Mouse (Mus musculus) megakaryocyte, embryonic 14.5 days (primary cell): Measurements from ENCODE around the gene Tdrd9.

Source experiments
- FLI1 ChIP-seq: IDR thresholded peaks from 2 replicates; pipeline ENCODE4 v1.6.1; 2012; ENCODE audit warnings: low read length, inconsistent platforms, mixed read lengths
- GATA1 ChIP-seq: IDR thresholded peaks from 3 replicates; pipeline ENCODE4 v1.6.1; 2012; ENCODE audit warnings: mixed read lengths, low read length, inconsistent platforms, borderline replicate concordance

DNA sequence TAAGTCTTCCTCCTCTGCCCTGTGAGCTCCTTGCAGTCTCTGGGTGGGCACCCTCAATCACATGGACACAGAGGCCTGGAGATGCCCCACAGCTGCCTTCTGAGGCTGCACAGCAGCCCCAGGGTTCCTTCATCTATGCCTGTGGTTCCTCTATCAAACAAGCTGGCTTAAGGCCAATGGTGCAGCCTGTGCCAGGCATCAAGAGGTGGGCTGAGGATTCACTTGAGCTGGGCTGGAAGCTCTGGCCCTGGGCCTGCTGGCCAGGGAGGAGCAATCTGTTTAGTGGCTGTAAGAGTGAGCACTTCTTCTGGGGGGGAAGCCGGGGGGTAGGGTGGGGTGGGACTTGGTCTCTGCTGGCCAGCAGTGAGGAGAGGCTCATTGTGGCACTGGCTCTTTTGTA is 44.0 kb upstream of the Tdrd9 start:
- no peak for TF ChIP-seq GATA1
- no peak for TF ChIP-seq FLI1
